Mouse (Mus musculus) olfactory bulb, adult 2 months (tissue): ENCODE measurements around the gene Ctnna2. TPM values are rescaled to one million over a fixed set of nuclear protein-coding genes. Genes with fewer than 3 reads are reported as not detected.

ENCODE experiments used
- H3K27ac ChIP-seq: fragments of 200-500 bp; 2 replicates; pipeline ENCODE4 v1.5.1; 2012; ENCODE audit warnings: low read depth, low read length; ENCODE audit not compliant: insufficient read depth
- H3K4me1 ChIP-seq: fragments of 200-500 bp; 2 replicates; pipeline ENCODE4 v1.6.1; 2012; ENCODE audit warnings: low read length; ENCODE audit not compliant: control insufficient read depth, insufficient read depth
- H3K4me3 ChIP-seq: fragments of 200-500 bp; 2 replicates; pipeline ENCODE4 v1.5.1; 2012; ENCODE audit warnings: mild to moderate bottlenecking, low read depth, low read length, moderate library complexity; ENCODE audit not compliant: insufficient read depth
- CTCF ChIP-seq: fragments of 200-500 bp; IDR thresholded peaks from 2 replicates; pipeline ENCODE4 v1.5.1; 2012; ENCODE audit warnings: low read depth, mild to moderate bottlenecking, low read length, moderate library complexity; ENCODE audit not compliant: insufficient read depth
- POLR2A ChIP-seq: fragments of 200-500 bp; IDR thresholded peaks from 2 replicates; pipeline ENCODE4 v1.6.1; 2012; ENCODE audit warnings: mild to moderate bottlenecking, low read depth, low read length, moderate library complexity; ENCODE audit not compliant: insufficient read depth
- WGBS: fragments of 180-500 bp; shearing (Covaris S2); methylation state at CpG from one replicate; pipeline ENCODE4 v1.1.7; 2018; 5-methylcytosine and 5-hydroxymethylcytosine counted together
- polyA plus RNA-seq: library from polyadenylated mRNA; stranded (reverse); fragments of >200 nt; gene quantifications from 2 replicates; pipeline ENCODE4 v1.2.4, GENCODE M21; 2012; ENCODE audit warnings: low replicate concordance; ENCODE audit not compliant: missing spikeins, insufficient read depth, insufficient read length

Gene Ctnna2
- polyA plus RNA-seq, 1 experiment, result not detected

GRCm38 (mm10) chr6:76974297-76974696, 1005.2 kb downstream of the Ctnna2 start:
- 0 out of 2 replicates have a peak, but pooled peaks cover 3% of the 10 kb centered on the region for H3K4me1 ChIP-seq
- H3K27ac ChIP-seq, result no peak overlapping the region
- WGBS, result 83% methylated on average over 1 of the region's 1 CpGs
- no peak overlapping the region for H3K4me3 ChIP-seq
- TF ChIP-seq POLR2A (no peak), CTCF (no peak)

GRCm38 (mm10) chr6:76964998-76965432, 1014.5 kb downstream of the Ctnna2 start:
- 89% methylated on average over 5 of the region's 5 CpGs for whole genome bisulfite sequencing
- Histone ChIP-seq H3K4me1 (no peaks in the 10 kb centered on the region), H3K27ac (no peak overlapping the region), H3K4me3 (no peak overlapping the region)
- TF ChIP-seq POLR2A (no peak), CTCF (no peak)

GRCm38 (mm10) chr6:76908086-76908485, 1071.4 kb downstream of the Ctnna2 start:
- TF ChIP-seq POLR2A, result no peak
- TF ChIP-seq CTCF, result no peak
- no peak overlapping the region for H3K27ac ChIP-seq
- H3K4me3 ChIP-seq, result no peak overlapping the region
- 93% methylated on average over 4 of the region's 4 CpGs for WGBS
- no peaks in the 10 kb centered on the region for H3K4me1 ChIP-seq

- H3K4me1 ChIP-seq, result no peaks in the 10 kb centered on the region
- TF ChIP-seq POLR2A (no peak), CTCF (no peak)
- WGBS, result 76% methylated on average over 1 of the region's 1 CpGs
- no peak overlapping the region for H3K4me3 ChIP-seq
- H3K27ac ChIP-seq, result no peak overlapping the region
Observed at GRCm38 (mm10) chr6:76897156-76897555, 1082.3 kb downstream of the Ctnna2 start.
